Mouse (Mus musculus): ENCODE measurements at regions not wholly inside any gene's neighbourhood (a gene's known extent, or its start where the extent isn't known, plus 50 kb on each side); places are given as distances from the start of the nearest gene placed in this dataset.

- H3K27ac ChIP-seq, result no peak overlapping the region
- DNase-seq, result no peak
Observed at GRCm38 (mm10) chr17:50439365-50439764, 69.8 kb upstream of the Plcl2 start.

GRCm38 (mm10) chr17:50442062-50442461, 67.1 kb upstream of the Plcl2 start:
- H3K9ac ChIP-seq, result no peak overlapping the region
- ATAC-seq (ENCODE audit: low read depth), result no peak
- H3K4me3 ChIP-seq (replicated peaks), result no peak overlapping the region
- no peak overlapping the region for H3K4me2 ChIP-seq
- peak; percentile 4 for DNase-seq
- H3K9me3 ChIP-seq (replicated peaks), result no peaks in the 10 kb centered on the region
- H3K36me3 ChIP-seq, result no peaks in the 10 kb centered on the region
- peaks cover 8% of the 10 kb centered on the region; the same call in 1 of the 2 replicates for H3K4me1 ChIP-seq (replicated peaks)
- no peaks in the 10 kb centered on the region for H3K27me3 ChIP-seq
- WGBS (ENCODE audit: insufficient replicate concordance), result 68% methylated on average over 5 of the region's 5 CpGs
- no peak overlapping the region for H3K27ac ChIP-seq

More at GRCm38 (mm10) chr17:50439365-50439764, 69.8 kb upstream of the Plcl2 start:
- Histone ChIP-seq H3K27me3 (no peaks in the 10 kb centered on the region), H3K4me1 (replicated peaks) (peaks cover 8% of the 10 kb centered on the region; the same call in 1 of the 2 replicates), H3K36me3 (no peaks in the 10 kb centered on the region), H3K4me2 (no peak overlapping the region), H3K9me3 (replicated peaks) (no peaks in the 10 kb centered on the region), H3K4me3 (replicated peaks) (no peak overlapping the region), H3K9ac (no peak overlapping the region)
- WGBS (ENCODE audit: insufficient replicate concordance), result 76% methylated on average over 3 of the region's 3 CpGs
- no peak for ATAC-seq (ENCODE audit: low read depth)

- Histone ChIP-seq H3K9me3 (replicated peaks) (no peaks in the 10 kb centered on the region), H3K36me3 (no peaks in the 10 kb centered on the region), H3K27me3 (no peaks in the 10 kb centered on the region), H3K4me1 (replicated peaks) (peaks cover 8% of the 10 kb centered on the region; the same call in 1 of the 2 replicates), H3K27ac (no peak overlapping the region), H3K4me2 (no peak overlapping the region), H3K9ac (no peak overlapping the region), H3K4me3 (replicated peaks) (no peak overlapping the region)
- DNase-seq, result no peak
- WGBS (ENCODE audit: insufficient replicate concordance), result 78% methylated on average over 6 of the region's 6 CpGs
- no peak for ATAC-seq (ENCODE audit: low read depth)
Observed at GRCm38 (mm10) chr17:50442905-50443304, 66.3 kb upstream of the Plcl2 start.

GRCm38 (mm10) chr17:50443376-50444022, 65.7 kb upstream of the Plcl2 start:
- H3K4me1 ChIP-seq (replicated peaks), result peaks cover 8% of the 10 kb centered on the region; the same call in 1 of the 2 replicates
- ATAC-seq (ENCODE audit: low read depth), result no peak
- 62% methylated on average over 6 of the region's 6 CpGs for WGBS (ENCODE audit: insufficient replicate concordance)

GRCm38 (mm10) chr17:50444023-50444389, 65.2 kb upstream of the Plcl2 start:
- no peak overlapping the region for H3K27ac ChIP-seq
- H3K9me3 ChIP-seq (replicated peaks), result no peaks in the 10 kb centered on the region
- H3K9ac ChIP-seq, result no peak overlapping the region
- H3K36me3 ChIP-seq, result no peaks in the 10 kb centered on the region
- H3K4me3 ChIP-seq (replicated peaks), result no peak overlapping the region
- peaks cover 8% of the 10 kb centered on the region; the same call in 1 of the 2 replicates for H3K4me1 ChIP-seq (replicated peaks)
- no peaks in the 10 kb centered on the region for H3K27me3 ChIP-seq
- no peak overlapping the region for H3K4me2 ChIP-seq
- ATAC-seq (ENCODE audit: low read depth), result no peak
- DNase-seq, result no peak
- 42% methylated on average over 1 of the region's 1 CpGs for WGBS (ENCODE audit: insufficient replicate concordance)

More at GRCm38 (mm10) chr17:50443376-50444022, 65.7 kb upstream of the Plcl2 start:
- no peaks in the 10 kb centered on the region for H3K27me3 ChIP-seq
- no peak overlapping the region for H3K4me3 ChIP-seq (replicated peaks)
- H3K27ac ChIP-seq, result no peak overlapping the region
- H3K36me3 ChIP-seq, result no peaks in the 10 kb centered on the region
- H3K4me2 ChIP-seq, result no peak overlapping the region
- H3K9me3 ChIP-seq (replicated peaks), result no peaks in the 10 kb centered on the region
- no peak overlapping the region for H3K9ac ChIP-seq
- DNase-seq, result no peak

GRCm38 (mm10) chr17:50448693-50449092, 60.5 kb upstream of the Plcl2 start:
- ATAC-seq (ENCODE audit: low read depth) (no peak), DNase-seq (no peak)
- WGBS (ENCODE audit: insufficient replicate concordance), result 64% methylated on average over 6 of the region's 6 CpGs
- Histone ChIP-seq H3K27me3 (no peaks in the 10 kb centered on the region), H3K27ac (no peak overlapping the region), H3K9me3 (replicated peaks) (no peaks in the 10 kb centered on the region), H3K4me1 (replicated peaks) (peaks cover 5% of the 10 kb centered on the region; the same call in 1 of the 2 replicates), H3K36me3 (no peaks in the 10 kb centered on the region), H3K4me3 (replicated peaks) (no peak overlapping the region), H3K9ac (no peak overlapping the region), H3K4me2 (no peak overlapping the region)

- Histone ChIP-seq H3K4me2 (no peak overlapping the region), H3K27ac (no peak overlapping the region), H3K4me1 (replicated peaks) (peaks cover 15% of the 10 kb centered on the region), H3K9ac (no peak overlapping the region), H3K36me3 (no peaks in the 10 kb centered on the region), H3K9me3 (replicated peaks) (no peaks in the 10 kb centered on the region), H3K4me3 (replicated peaks) (no peak overlapping the region), H3K27me3 (no peaks in the 10 kb centered on the region)
- ATAC-seq (ENCODE audit: low read depth) (no peak), DNase-seq (no peak)
- 69% methylated on average over 3 of the region's 3 CpGs for WGBS (ENCODE audit: insufficient replicate concordance)
Observed at GRCm38 (mm10) chr17:50451606-50452005, 57.6 kb upstream of the Plcl2 start.

- peaks cover 20% of the 10 kb centered on the region for H3K4me1 ChIP-seq (replicated peaks)
- H3K36me3 ChIP-seq, result no peaks in the 10 kb centered on the region
- no peak overlapping the region for H3K4me2 ChIP-seq
- H3K27me3 ChIP-seq, result no peaks in the 10 kb centered on the region
- H3K27ac ChIP-seq, result no peak overlapping the region
- no peaks in the 10 kb centered on the region for H3K9me3 ChIP-seq (replicated peaks)
- no peak for ATAC-seq (ENCODE audit: low read depth)
- H3K9ac ChIP-seq, result no peak overlapping the region
- DNase-seq, result no peak
- no peak overlapping the region for H3K4me3 ChIP-seq (replicated peaks)
Observed at GRCm38 (mm10) chr17:50453524-50453923, 55.7 kb upstream of the Plcl2 start.

GRCm38 (mm10) chr17:50453956-50454355, 55.2 kb upstream of the Plcl2 start:
- 35% methylated on average over 5 of the region's 5 CpGs for WGBS (ENCODE audit: insufficient replicate concordance)
- no peaks in the 10 kb centered on the region for H3K9me3 ChIP-seq (replicated peaks)
- H3K36me3 ChIP-seq, result no peaks in the 10 kb centered on the region
- no peak overlapping the region for H3K9ac ChIP-seq
- no peak for DNase-seq
- peaks cover 21% of the 10 kb centered on the region for H3K4me1 ChIP-seq (replicated peaks)
- ATAC-seq (ENCODE audit: low read depth), result peak; percentile 63
- no peak overlapping the region for H3K27ac ChIP-seq
- no peak overlapping the region for H3K4me2 ChIP-seq
- no peaks in the 10 kb centered on the region for H3K27me3 ChIP-seq
- H3K4me3 ChIP-seq (replicated peaks), result no peak overlapping the region

GRCm38 (mm10) chr17:50454917-50455316, 54.3 kb upstream of the Plcl2 start:
- 66% methylated on average over 5 of the region's 5 CpGs for WGBS (ENCODE audit: insufficient replicate concordance)
- Histone ChIP-seq H3K27me3 (no peaks in the 10 kb centered on the region), H3K36me3 (no peaks in the 10 kb centered on the region), H3K4me1 (replicated peaks) (peaks cover 21% of the 10 kb centered on the region), H3K4me3 (replicated peaks) (no peak overlapping the region), H3K4me2 (no peak overlapping the region), H3K9ac (no peak overlapping the region), H3K9me3 (replicated peaks) (no peaks in the 10 kb centered on the region), H3K27ac (no peak overlapping the region)
- DNase-seq (no peak), ATAC-seq (ENCODE audit: low read depth) (no peak)

- Histone ChIP-seq H3K27me3 (no peaks in the 10 kb centered on the region), H3K4me3 (replicated peaks) (no peak overlapping the region), H3K36me3 (no peaks in the 10 kb centered on the region), H3K27ac (no peak overlapping the region), H3K4me1 (replicated peaks) (peaks cover 21% of the 10 kb centered on the region), H3K4me2 (no peak overlapping the region), H3K9me3 (replicated peaks) (no peaks in the 10 kb centered on the region), H3K9ac (no peak overlapping the region)
- ATAC-seq (ENCODE audit: low read depth) (no peak), DNase-seq (no peak)
- 69% methylated on average over 10 of the region's 10 CpGs for WGBS (ENCODE audit: insufficient replicate concordance)
Observed at GRCm38 (mm10) chr17:50455719-50456118, 53.5 kb upstream of the Plcl2 start.

- H3K4me1 ChIP-seq (replicated peaks), result peaks cover 21% of the 10 kb centered on the region
- H3K27ac ChIP-seq, result no peak overlapping the region
- 70% methylated on average over 6 of the region's 6 CpGs for WGBS (ENCODE audit: insufficient replicate concordance)
- no peaks in the 10 kb centered on the region for H3K27me3 ChIP-seq
- no peak overlapping the region for H3K4me3 ChIP-seq (replicated peaks)
- no peaks in the 10 kb centered on the region for H3K9me3 ChIP-seq (replicated peaks)
- DNase-seq (no peak), ATAC-seq (ENCODE audit: low read depth) (no peak)
- H3K4me2 ChIP-seq, result no peak overlapping the region
- no peaks in the 10 kb centered on the region for H3K36me3 ChIP-seq
- H3K9ac ChIP-seq, result no peak overlapping the region
Observed at GRCm38 (mm10) chr17:50457053-50457697, 52.0 kb upstream of the Plcl2 start.
